Mouse (Mus musculus) thymus, postnatal 36 days (tissue): Measurements from ENCODE around the gene Tsga8.

Source experiments
- DNase-seq, 2 experiments: peaks; one replicate each; pipeline ENCODE4 v3.0.0; 2022; ENCODE audit warnings: mixed read lengths in 2 of 2

Gene Tsga8

GRCm38 (mm10) chrX:83487598-83487997 lies at the start of gene Tsga8:
Gene Tsga8 (minus strand): TSS chrX:83487924.
- DNase-seq, result no peak
